Mouse (Mus musculus) activated CD4-positive, CD25-positive, alpha-beta regulatory T cell, adult 4 months (primary cell): ENCODE data around the gene Gstp3. TPM values are rescaled to one million over a fixed set of nuclear protein-coding genes. Genes with fewer than 3 reads are reported as not detected.
A peak's percentile ranks its signal among the peaks of the same experiment; 100 is the strongest.

Experiments
- ATAC-seq: one replicate; pipeline ENCODE4 v1.8.0; 2017
- polyA plus RNA-seq, 2 experiments: library from polyadenylated mRNA; unstranded; fragments of 100-300 nt; shearing (Covaris generic); gene quantifications; one replicate each; pipeline ENCODE4 v1.2.1; 2017

Gstp3 gene
- 100 to 1,000 TPM; 202 to 218 TPM for polyA plus RNA-seq

- ATAC-seq, result peak; percentile 86
Measured at GRCm38 (mm10) chr19:4059069-4059740, at the start of gene Gstp3. Gstp3 (minus strand) TSS chr19:4059569.

GRCm38 (mm10) chr19:4108535-4108934 lies 49.2 kb upstream of the Gstp3 start:
- ATAC-seq, result no peak

- no peak for ATAC-seq
Measured at GRCm38 (mm10) chr19:4106654-4107053, 47.3 kb upstream of the Gstp3 start.

- ATAC-seq, result no peak
Measured at GRCm38 (mm10) chr19:4104675-4105194, 45.4 kb upstream of the Gstp3 start.

- ATAC-seq, result no peak
Measured at GRCm38 (mm10) chr19:4103792-4104191, 44.4 kb upstream of the Gstp3 start.

- no peak for ATAC-seq
Measured at GRCm38 (mm10) chr19:4103294-4103693, 43.9 kb upstream of the Gstp3 start.

- ATAC-seq, result no peak
Measured at GRCm38 (mm10) chr19:4102626-4103025, 43.3 kb upstream of the Gstp3 start.

GRCm38 (mm10) chr19:4102049-4102448 lies 42.7 kb upstream of the Gstp3 start:
- no peak for ATAC-seq

- ATAC-seq, result no peak
Measured at GRCm38 (mm10) chr19:4101466-4101865, 42.1 kb upstream of the Gstp3 start.

- no peak for ATAC-seq
Measured at GRCm38 (mm10) chr19:4100718-4101261, 41.4 kb upstream of the Gstp3 start.

- ATAC-seq, result no peak
Measured at GRCm38 (mm10) chr19:4099837-4100717, 40.7 kb upstream of the Gstp3 start, which contains the start of gene Pitpnm1. Pitpnm1 (plus strand) TSS chr19:4099998.

GRCm38 (mm10) chr19:4099056-4099455 lies 39.7 kb upstream of the Gstp3 start:
- peak; percentile 23 for ATAC-seq

- ATAC-seq, result no peak
Measured at GRCm38 (mm10) chr19:4098426-4098825, 39.1 kb upstream of the Gstp3 start.

GRCm38 (mm10) chr19:4097441-4097825 lies 38.1 kb upstream of the Gstp3 start:
- ATAC-seq, result peak; percentile 5

- peak; percentile 76 for ATAC-seq
Measured at GRCm38 (mm10) chr19:4096642-4097440, 37.5 kb upstream of the Gstp3 start, which contains the start of gene Cdk2ap2. Cdk2ap2 (plus strand) TSS chr19:4097182.

- no peak for ATAC-seq
Measured at GRCm38 (mm10) chr19:4095802-4096201, 36.4 kb upstream of the Gstp3 start.

- ATAC-seq, result no peak
Measured at GRCm38 (mm10) chr19:4094774-4095303, 35.5 kb upstream of the Gstp3 start.

- no peak for ATAC-seq
Measured at GRCm38 (mm10) chr19:4094348-4094747, 35.0 kb upstream of the Gstp3 start.

GRCm38 (mm10) chr19:4093772-4094171 lies 34.4 kb upstream of the Gstp3 start:
- ATAC-seq, result peak; percentile 62

GRCm38 (mm10) chr19:4092750-4093149 lies 33.4 kb upstream of the Gstp3 start:
- ATAC-seq, result no peak

- no peak for ATAC-seq
Measured at GRCm38 (mm10) chr19:4091383-4091782, 32.0 kb upstream of the Gstp3 start.

GRCm38 (mm10) chr19:4090446-4090845 lies 31.1 kb upstream of the Gstp3 start:
- ATAC-seq, result no peak
